Mouse (Mus musculus): ENCODE results near the gene Sorbs2.
"Not testable (repeated sequence)": the region's sequence is repeated elsewhere in the genome, so short reads cannot be mapped to it uniquely, and the experiment has no call there.

Gene Sorbs2

GRCm38 (mm10) chr8:45845906-45846305 lies 338.3 kb downstream of the Sorbs2 start:
- no peak for DNase-seq

- no peak for DNase-seq
Observed at GRCm38 (mm10) chr8:45855118-45855517, 347.5 kb downstream of the Sorbs2 start.

- no peak for DNase-seq
Observed at GRCm38 (mm10) chr8:45857734-45858133, 350.1 kb downstream of the Sorbs2 start.

- no peak for DNase-seq
Observed at GRCm38 (mm10) chr8:45858391-45858790, 350.8 kb downstream of the Sorbs2 start.

GRCm38 (mm10) chr8:45871587-45871986 lies 364.0 kb downstream of the Sorbs2 start:
- not testable (repeated sequence) for DNase-seq

- no peak for DNase-seq
Observed at GRCm38 (mm10) chr8:45872077-45872476, 364.5 kb downstream of the Sorbs2 start.

GRCm38 (mm10) chr8:45874945-45875626 lies 367.5 kb downstream of the Sorbs2 start:
- DNase-seq: peak; percentile 81

- no peak for DNase-seq
Observed at GRCm38 (mm10) chr8:45876397-45876796, 368.8 kb downstream of the Sorbs2 start.

Measured in kidney, adult 18-20 months (tissue).